Mouse (Mus musculus) right cerebral cortex, postnatal 14 days (tissue): ENCODE data around the gene Xrcc6.
A peak's percentile ranks its signal among the peaks of the same experiment; 100 is the strongest.

Experiments
- DNase-seq: peaks from one replicate; pipeline ENCODE4 v3.0.0; 2022

Xrcc6 gene

DNA sequence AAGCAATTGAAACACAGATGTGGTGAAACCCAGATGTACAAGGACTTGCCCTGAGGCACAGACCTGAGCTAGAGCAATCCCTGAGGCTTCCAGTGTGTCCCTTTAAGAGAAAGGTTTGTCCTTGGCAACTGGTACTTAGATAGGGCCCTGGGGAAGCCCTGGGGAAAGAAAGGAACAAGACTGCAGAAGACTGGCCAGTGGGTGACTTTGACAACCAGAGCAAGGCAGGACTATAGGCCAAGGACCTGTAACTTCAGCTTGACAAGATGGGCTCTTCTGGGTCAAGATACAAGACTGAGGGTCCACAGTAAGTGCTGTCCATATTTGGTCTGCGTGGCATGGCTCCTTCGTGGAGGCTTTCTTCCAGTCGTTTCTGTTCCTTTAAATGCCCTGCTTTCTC, at the start of gene Xrcc6:
Xrcc6 (plus strand) TSS at position 190 of the 400 bp plus-strand sequence.
- no peak for DNase-seq

DNA sequence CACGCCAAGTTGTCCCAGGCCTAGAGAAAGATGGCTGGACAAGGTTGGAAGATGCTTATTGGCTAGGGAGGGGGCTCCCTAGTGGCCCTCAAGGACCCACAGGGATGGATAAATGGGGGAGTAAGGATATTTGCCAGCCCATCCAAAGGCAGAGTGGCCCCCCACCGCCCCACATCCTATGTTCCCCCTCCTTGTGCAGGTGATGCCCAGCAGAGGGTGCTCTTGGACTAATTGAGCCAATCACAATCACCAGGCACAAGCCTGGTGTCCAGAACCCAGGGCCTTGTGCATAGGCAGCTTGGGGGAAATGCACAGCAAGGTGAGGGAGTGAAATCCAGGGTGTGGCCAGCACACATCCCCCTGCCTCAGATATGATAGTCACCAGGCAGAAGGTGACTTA, 49.4 kb upstream of the Xrcc6 start:
- peak; percentile 64 for DNase-seq

DNA sequence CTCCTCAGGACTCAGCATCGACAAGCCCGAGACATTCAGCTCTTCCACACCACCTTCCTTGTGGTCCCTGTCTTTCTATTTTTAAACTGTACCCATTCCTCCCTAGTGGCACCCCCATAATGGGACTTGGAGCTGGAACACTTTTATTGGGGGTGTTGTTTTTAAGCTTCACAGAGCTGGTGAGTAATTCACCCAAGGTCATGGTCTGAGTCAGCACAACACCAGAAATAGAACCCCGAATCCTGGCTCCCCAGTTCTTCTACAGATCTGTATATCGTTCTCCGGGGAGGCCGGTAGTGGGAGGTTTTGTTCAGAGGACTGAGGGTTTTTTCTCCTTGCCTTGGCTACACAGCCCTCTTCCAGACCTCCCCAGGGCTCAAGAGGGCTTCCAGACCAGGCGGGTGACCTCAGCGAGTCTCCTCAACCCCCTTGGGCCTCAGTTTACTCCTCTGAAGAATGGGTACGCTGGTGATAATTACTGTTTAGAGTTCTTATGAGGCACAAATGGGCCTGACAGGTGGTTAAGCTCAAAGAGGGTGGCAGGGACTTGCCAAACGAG, 48.4 kb upstream of the Xrcc6 start:
- no peak for DNase-seq

DNA sequence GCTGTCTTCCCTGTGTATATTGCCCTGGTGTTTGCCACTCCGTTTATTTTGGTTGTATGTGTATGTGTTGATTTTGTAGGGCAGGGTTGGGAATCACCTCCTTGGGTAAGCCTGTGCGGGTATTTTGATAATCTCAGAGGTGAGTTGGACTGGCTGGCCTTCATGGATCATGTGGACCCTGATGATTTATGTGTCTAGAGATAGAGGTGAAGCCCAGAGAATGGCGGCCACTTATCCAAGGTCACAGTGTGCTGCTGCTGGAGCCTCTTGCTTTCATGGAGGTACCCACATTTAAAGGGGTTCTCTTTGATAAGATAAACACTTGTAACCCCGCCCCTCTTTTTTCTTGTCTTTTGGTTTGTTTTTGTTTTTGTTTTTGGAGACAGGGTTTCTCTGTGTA, 47.9 kb upstream of the Xrcc6 start:
- no peak for DNase-seq

DNA sequence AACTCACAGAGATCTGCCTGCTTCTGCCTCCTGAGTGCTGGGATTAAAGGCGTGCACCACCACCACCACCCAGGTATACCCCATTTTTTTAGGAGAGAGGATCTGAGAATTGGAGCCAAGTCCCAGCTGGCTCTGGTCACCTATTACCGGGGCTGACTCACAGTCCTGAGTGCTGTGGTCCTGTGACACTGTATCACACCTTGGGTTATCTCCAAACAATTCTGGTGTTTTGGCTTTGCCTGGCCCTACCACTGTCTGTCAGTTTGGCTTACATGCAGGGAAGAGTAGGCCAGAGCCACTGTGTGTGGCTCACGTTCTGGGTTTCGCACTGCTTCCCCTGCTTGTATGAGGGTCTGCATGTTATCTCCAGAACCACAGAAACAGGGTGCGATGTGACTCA, 47.4 kb upstream of the Xrcc6 start:
- DNase-seq, result no peak

DNA sequence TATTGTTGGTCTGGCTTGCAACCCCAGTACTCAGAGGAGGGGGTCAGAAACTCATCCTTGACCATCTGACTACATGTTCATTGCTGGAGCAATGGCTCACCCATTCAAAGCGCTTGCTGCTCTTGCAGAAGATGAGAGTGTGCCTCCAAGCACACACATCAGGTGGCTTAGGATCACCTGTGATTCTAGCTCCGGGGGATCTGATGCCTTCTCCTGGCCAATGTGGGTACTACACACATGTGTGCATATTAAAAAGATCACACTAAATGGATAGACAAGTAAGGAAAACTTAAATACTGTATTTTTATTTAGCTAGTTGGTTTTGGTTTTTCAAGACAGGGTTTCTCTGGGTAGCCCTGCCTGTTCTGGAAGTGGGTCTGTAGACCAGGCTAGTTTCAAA, 46.6 kb upstream of the Xrcc6 start:
- no peak for DNase-seq

DNA sequence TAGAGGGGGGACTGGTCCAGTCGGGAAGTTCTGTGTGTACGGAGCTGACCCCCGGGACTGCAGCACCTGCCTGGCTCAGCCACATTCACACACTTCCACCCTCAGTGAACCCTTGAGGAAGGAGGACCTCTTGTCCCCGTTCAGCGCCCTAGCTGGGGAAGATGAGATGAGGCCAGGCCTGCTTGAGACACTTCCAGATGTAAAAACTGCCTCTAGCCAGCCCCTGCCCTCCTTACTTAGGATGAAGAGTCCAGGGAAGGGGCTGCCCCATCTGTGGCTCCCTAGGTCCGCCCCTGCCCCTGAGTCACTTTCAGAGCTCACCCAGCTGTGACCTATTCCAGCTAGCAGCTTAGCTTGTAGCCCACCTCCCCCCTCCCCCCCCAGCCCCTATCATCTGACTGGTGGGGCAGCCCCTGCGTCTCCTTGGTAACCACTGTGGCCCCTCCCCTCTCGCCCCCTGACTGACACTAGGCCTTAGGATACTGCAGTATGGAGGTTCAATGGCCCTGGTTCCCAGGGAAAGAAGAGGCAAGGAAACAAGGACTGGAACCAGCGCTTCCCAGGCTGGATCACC, 44.4 kb upstream of the Xrcc6 start:
- DNase-seq, result no peak

DNA sequence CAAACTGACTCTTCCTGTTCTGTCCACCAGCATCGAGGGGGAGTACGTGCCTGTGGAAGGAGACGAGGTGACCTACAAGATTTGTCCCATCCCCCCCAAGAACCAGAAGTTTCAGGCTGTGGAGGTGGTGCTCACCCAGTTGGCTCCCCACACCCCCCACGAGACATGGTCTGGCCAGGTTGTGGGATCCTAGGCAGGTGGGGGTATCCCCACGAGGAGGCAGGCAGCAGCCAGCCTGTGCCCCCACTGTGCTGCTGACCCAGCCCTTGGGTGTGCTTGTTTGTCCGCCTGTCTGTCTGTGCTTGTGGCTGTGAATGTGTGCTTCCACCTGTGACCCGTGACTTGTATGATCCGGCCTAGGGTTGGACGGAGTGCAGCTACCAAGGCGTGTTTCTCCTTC, 38.6 kb upstream of the Xrcc6 start:
- DNase-seq, result no peak

DNA sequence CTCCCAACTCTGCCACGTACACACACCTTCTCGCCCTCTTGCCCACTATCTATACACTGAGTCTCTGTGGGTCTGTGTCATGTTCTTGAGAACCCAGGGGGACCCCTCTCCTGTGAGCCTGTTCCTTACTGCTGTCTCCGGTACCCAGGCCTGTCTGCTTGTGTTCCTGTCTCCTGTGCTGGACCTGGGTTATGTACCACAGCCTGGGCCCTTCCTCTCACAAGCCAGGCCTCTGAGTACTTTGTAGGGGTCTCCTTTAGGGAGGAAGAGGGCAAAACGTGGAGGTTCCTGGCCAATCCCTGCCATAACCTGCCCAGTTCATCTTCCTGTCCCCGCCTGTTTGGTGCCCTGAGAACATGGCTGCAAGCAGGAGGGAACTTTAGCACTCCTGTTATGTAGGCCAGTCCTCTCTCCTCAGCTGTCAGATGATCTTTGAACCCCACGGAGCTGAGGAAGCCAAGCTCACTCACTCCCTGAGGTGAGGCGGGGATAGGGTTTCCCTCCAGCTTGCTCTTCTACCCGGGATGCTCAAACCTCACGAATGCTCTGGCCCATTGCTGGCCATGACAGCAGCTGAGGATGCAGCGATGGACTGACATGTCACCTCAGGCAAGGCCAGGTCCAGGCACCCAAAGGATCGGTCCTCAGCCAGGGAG, 38.0 kb upstream of the Xrcc6 start:
- no peak for DNase-seq

DNA sequence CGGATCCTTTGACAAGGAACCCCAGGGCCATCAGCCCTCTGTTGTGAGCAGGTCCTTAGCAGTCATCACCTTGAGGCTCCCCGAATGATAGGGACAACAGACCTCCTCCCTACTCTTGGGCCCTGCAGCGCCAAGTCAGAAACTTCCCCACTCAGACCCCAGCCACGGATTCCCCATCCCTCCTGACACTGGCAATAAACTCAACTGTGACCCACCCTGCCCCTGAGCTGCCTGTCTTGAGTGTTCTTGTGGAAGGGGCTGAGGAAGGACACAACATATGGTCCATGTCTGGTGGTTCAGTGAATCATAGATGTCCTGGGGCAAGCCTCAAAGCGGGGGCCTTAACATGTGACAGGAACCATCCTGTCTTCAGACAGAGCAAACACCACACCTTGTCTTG, 36.9 kb upstream of the Xrcc6 start:
- no peak for DNase-seq

DNA sequence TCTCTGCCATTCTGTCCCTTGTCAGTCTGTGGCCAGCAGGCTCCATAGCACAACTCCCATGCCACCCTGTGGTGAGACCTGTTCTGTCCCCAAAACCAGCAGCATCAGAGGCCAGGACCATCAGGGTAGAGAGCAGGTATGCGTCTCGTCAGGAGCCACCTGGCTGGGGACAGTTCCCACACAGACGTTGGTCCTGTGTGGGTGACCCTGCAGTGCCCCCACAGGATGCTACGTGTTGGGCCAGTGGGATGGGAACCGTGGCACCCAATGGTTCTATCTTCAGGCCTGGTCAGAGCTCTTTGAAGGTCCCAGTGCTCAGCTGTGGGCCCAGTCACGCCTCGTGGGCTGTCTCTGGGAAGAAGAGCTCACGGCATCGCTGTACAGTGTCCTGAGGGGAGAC, 36.5 kb upstream of the Xrcc6 start:
- DNase-seq, result no peak

DNA sequence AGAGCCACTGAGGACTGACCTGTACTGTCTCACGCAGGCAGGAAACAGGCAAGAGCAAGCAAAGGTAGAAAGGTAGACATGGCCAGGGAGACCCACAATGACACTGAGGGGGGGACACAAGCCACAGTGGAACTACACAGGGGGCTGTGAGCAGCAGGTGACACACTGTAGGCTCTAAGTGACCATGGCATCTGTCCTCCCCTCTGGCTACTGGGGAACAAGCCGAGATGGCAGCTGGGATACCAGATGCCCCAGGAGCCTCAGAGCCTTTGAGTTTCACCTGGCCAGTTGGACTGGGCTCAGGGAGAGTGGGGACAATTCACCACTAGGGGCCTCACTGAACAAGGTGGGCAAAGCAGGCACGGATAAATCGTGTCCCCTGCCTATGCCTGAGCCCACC, 35.3 kb upstream of the Xrcc6 start:
- DNase-seq, result no peak

DNA sequence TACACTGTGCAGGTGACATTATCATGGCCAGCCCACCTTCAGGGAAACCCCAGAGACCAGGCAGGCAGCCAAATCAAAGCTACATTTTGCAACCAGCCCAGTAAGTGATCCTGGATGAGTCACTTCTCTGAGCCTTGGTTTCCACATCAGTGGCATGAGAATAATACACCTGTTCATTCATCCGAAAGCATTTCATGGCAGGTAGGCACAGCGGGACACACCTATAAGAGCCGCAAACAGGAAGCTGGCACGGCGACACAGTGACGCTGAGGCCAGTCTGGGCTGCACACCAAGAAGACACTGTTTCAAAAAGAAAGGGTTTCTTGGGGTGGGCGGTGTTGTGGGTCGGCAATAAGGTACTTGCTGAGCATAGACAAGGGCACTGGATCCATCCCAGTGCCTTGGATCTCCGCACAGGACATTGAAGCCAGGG, 33.5 kb upstream of the Xrcc6 start:
- no peak for DNase-seq

DNA sequence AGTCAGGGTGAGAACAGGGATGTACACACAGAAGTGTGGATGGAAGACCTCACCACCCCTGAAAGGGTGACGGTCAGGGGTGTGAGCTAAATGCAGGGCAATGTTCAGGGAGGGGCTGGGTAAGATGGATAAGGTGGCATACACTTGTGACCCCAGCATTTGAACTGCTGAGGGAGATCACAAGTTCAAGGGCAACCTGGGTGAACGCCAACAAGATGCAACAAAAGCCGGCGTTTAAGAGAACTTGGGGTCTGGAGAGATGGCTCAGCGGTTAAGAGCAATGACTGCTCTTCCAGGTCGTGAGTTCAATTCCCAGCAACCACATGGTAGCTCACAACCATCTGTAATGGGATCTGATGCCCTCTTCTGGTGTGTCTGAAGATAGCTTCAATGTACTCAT, 32.9 kb upstream of the Xrcc6 start:
- no peak for DNase-seq

DNA sequence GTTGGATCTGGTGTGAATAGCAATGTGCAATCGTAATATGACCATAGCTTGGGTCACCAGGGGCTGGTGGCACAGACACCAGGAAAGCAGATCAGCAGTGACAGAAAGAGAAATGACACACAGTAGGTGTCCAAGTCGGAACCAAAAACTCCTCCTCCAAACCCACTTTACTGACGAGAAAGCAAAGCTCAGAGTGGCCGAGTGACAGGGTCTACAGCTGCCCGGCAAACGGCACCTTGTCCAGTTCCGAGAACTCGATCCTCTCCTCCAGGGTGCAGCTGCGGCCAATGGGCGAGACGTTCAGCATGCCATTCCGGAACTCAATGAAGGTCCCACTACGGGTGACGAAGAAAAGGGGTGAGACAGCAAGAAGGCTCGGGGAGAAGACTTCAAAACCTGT, 32.2 kb upstream of the Xrcc6 start:
- no peak for DNase-seq

DNA sequence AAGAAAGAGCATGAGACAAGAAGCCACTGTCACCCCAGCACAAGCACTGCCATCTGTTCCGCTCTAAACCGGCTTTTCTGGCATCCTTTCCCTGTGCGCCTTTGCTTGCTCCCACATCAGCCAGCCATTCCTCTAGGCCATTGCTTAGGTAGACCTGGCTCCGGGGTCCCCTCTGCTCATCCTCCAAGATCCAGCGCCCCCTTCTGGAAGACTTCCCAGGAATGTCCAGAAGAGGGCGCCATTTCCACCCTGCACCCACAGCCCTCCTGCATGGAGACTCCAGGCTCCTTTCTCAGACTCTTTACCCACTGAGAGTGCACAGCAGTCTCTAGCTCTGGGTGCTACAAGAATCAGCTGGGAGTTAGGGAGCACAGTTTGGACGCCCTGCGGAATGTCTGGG, 31.2 kb upstream of the Xrcc6 start:
- peak; percentile 58 for DNase-seq

DNA sequence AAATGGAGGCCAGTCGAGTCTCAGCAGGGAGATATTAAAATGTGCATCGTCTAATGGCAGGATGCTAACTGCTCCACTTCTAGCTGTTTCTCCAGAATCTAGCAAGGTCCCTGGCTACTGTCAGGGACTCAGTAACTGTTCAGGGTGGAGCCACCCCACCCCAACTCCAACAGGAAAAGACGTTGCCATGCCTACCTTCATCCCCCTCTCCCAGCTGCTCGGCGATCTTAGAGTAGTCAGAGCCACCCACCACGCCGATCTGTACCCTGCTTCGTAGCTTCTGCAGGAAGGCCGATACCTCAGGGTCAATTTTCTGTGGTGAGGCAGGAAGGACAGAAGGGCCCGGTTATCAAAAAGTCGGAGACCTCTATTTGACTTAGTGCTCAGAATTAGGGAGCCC, 30.0 kb upstream of the Xrcc6 start:
- no peak for DNase-seq

DNA sequence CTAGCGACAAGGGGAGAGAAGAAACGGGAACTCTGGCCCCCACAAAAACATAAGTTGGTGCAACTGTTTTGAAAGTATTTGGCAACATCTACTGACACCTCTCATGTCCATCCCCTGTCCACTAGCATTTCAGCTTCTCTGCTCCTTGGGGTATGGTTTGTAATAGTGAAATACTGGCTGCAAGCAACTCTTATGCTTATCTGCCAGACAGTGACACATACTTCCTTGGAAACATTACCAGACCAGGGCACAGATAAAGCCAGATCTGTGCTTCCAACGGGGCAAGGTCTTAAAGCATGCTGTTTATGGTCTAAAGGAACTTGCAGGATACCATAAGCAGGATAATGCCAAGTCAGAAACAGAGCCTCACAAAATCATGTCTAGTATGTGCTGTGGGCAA, 28.7 kb upstream of the Xrcc6 start:
- no peak for DNase-seq

DNA sequence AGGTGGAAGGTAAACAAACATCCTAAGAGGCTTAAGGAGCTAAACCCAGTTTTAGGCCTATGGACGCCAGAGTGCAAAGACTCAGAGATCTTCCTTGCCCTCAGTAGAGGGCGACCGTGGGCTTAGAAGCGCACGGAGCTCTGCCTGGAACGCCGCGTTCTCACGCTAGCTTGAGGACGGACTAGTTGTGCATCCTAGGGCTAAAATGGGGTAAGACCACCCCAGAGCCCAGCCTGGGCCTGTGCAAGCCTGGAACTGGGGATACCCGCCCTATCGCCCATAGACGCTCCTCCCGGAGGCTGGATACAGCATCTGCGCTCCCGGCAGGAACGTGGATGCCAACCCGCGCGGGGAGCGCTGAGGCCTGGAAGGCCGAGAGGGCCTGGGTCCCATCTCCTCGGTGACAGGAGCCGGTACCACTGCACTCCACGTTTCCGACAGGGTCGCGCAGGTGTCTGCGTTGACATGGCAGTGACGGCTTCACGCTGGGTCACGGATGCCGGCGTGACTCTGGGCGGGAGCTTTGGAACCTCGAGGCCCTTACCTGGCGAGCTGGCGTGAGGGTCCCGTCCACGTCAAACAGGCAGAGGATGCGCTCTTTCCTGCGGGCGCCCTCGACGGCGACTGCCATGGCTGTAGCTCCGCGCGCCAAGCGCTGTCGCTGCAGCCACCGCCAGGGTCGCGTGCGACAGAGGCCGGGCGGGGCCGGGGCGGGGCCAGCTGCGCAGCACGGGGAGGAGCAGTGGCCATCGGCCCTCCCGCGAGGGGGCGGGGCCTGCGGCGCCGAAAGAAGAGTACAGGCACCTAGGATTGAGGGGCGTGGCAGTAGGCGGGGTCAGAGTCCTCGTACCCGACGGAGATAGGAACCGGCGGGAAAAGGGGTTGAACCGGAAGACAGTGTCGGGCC, 27.2 kb upstream of the Xrcc6 start, which contains the start of gene Pmm1:
Pmm1 (minus strand) TSS at position 760 of the 907 bp plus-strand sequence.
- DNase-seq, result peak; percentile 98

DNA sequence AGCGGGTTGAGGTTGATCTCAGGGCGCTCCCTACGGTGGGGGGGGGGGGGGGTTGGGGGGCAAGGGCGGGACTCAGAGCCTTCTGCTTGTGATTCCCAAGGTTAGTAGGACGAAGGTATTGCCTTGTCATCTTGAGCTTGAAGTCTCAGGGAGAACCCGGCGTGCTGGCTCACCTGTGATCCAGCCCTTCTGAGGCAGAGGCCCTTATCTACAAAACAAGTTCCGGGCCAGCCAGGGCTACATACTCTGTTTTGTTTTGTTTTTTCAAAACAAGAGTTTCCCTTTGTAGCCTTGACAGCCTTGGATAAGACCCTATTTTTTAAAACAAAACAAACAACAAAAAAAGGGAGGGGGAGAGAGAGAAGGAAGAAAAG, 26.6 kb upstream of the Xrcc6 start:
- DNase-seq, result no peak

DNA sequence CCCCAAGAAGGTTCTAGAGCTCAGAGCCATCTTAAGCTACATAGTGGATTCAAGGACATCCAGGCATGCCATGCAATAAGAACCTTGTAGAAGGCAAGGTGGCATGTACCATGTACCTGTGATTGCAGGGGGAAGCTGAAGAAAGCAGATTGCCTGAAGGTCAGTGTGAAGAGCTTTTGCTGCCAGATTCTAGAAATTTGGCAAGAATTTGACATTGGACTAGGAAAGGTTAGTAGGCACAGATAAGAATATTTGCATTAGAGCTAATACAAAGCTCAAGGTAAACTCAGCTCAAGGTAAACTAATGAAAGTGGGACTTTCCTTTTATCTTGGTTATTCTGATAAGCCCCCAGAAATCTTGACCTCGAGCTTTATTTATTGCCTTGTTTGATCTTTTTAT, 23.4 kb upstream of the Xrcc6 start:
- no peak for DNase-seq

DNA sequence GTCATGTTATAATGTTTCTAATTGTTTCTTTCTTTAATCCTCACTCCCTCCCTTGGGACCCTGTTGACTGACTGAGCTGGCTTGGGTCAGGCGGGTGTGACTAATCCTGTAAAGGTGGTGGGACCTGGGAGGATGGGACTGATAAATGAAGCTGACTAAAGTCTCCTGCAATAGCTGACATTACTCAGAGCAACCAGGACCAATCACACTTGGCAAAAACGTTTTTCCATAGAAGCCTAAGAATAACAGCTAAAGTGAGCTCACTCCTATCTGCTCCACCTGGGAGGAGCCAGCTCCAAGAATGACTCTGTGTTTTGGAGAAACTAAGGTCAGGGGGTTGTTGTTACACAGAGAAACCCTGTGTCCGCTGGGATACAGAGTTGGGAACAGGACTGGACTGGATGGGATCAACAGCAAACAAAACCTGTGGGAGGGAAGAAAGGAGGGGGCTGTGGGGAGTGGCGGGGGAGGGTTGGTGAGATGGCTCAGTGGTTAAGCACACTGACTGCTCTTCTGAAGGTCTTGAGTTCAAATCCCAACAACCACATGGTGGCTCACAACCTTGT, 22.6 kb upstream of the Xrcc6 start:
- DNase-seq, result no peak

DNA sequence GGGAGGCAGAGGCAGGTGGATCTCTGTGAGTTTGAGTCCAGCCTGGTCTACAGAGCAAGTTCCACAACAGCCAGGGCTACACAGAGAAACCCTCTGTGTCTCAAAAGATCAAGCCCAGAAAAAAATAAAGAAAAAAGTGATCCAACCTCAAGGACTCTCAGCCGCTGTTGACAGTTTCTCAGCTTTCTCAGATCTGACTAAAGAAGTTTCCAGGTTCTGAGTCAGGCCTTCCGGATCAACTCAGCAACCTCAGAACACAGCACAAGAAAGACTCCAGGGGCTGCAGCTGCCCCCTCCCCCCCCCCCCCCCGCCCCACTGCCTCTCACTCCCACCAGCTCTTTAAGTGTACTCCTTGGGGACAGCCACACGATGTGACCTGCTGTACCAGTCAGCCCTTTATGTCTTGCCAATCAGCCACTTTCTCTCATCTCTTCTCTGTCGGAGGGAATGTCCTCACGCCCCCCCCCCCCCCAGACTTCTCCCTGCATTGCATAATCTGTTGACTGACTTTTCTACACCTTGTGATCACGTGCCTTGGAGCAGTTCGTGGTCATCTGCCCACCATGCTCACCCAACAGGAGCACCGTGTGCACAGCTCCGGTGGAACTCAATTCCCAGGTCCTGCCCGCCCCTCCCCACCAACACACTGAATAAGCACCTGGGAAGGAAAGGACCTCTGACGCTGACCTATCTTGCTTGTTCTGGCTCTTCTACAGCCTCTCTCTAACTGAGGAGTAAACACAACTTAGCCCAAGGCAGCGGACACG, 21.4 kb upstream of the Xrcc6 start:
- no peak for DNase-seq
